Mouse (Mus musculus): Measurements from ENCODE around the gene Lrrc45. TPM values are rescaled to one million over a fixed set of nuclear protein-coding genes. Genes with fewer than 3 reads are reported as not detected.

Gene Lrrc45
- total and polyA plus RNA-seq, 3 experiments = 31.0 to 45.1 TPM; not detected in 1

GRCm38 (mm10) chr11:120692471-120693011, 21.2 kb upstream of the Lrrc45 start:
- H3K9ac ChIP-seq (ENCODE audit: control insufficient read depth, low read depth, low read length, poor library complexity, severe bottlenecking) = no peak overlapping the region
- TF ChIP-seq MEF2A (IDR thresholded peaks at IDR 0.05; ENCODE audit: extremely low read depth, insufficient replicate concordance, low read depth, low read length, poor library complexity, severe bottlenecking) = no peak
- no peak for TF ChIP-seq CTCF (IDR thresholded peaks at IDR 0.05 in 2 of 3, conservative IDR thresholded peaks at IDR 0.05 in 1 of 3; ENCODE audit: control insufficient read depth in 1 of 3, insufficient read depth in 1 of 3, low read depth in 2 of 3, low read length in 3 of 3, poor library complexity in 1 of 3, severe bottlenecking in 1 of 3)
- TF ChIP-seq GATA1 (IDR thresholded peaks at IDR 0.05; ENCODE audit: low read depth, low read length) = no peak
- TF ChIP-seq RCOR1 (IDR thresholded peaks at IDR 0.05; ENCODE audit: low read depth, low read length) = no peak
- TF ChIP-seq CHD1 (IDR thresholded peaks at IDR 0.05; ENCODE audit: low read depth, low read length) = no peak
- no peak for TF ChIP-seq MYC (IDR thresholded peaks at IDR 0.05; ENCODE audit: low read depth, low read length)
- TF ChIP-seq E2F4 (IDR thresholded peaks at IDR 0.05; ENCODE audit: borderline replicate concordance, low read depth, low read length) = no peak
- TF ChIP-seq ETS1 (IDR thresholded peaks at IDR 0.05; ENCODE audit: low read depth, low read length) = no peak
- no peak for TF ChIP-seq MAFK (IDR thresholded peaks at IDR 0.05; ENCODE audit: borderline replicate concordance, low read depth, low read length)
- no peak for TF ChIP-seq CHD2 (IDR thresholded peaks at IDR 0.05; ENCODE audit: low read length)
- TF ChIP-seq GABPA (IDR thresholded peaks at IDR 0.05; ENCODE audit: low read depth, low read length) = no peak
- no peak overlapping the region for H3K4me3 ChIP-seq (ENCODE audit: control insufficient read depth in 1 of 2, insufficient read depth in 1 of 2, low read depth in 2 of 2, low read length in 2 of 2)
- DNase-seq (ENCODE audit: low read depth, low spot score) = no peak
- no peak overlapping the region for H3K27ac ChIP-seq (ENCODE audit: control insufficient read depth, low read depth, low read length)
- no peaks in the 10 kb centered on the region for H3K79me2 ChIP-seq (ENCODE audit: control insufficient read depth, insufficient read depth, low read length, poor library complexity)
- no peaks in the 10 kb centered on the region for H3K9me3 ChIP-seq (replicated peaks; ENCODE audit: insufficient read depth, low read length)
- no peaks in the 10 kb centered on the region; a peak in 1 of 4 replicates for H3K36me3 ChIP-seq (ENCODE audit: control insufficient read depth in 1 of 2, insufficient read depth in 2 of 2, low read length in 2 of 2)
- no peaks in the 10 kb centered on the region for H3K27me3 ChIP-seq (ENCODE audit: control insufficient read depth in 1 of 2, insufficient read depth in 2 of 2, low read length in 2 of 2)
- no peaks in the 10 kb centered on the region for H3K4me1 ChIP-seq (ENCODE audit: control insufficient read depth in 1 of 2, insufficient read depth in 2 of 2, low read length in 2 of 2)

- no peak for DNase-seq (ENCODE audit: low read depth, low spot score)
- Histone ChIP-seq H3K27ac (ENCODE audit: control insufficient read depth, low read depth, low read length) (no peak overlapping the region), H3K79me2 (ENCODE audit: control insufficient read depth, insufficient read depth, low read length, poor library complexity) (no peaks in the 10 kb centered on the region), H3K4me3 (ENCODE audit: control insufficient read depth in 1 of 2, insufficient read depth in 1 of 2, low read depth in 2 of 2, low read length in 2 of 2) (no peak overlapping the region), H3K9me3 (replicated peaks; ENCODE audit: insufficient read depth, low read length) (no peaks in the 10 kb centered on the region), H3K9ac (ENCODE audit: control insufficient read depth, low read depth, low read length, poor library complexity, severe bottlenecking) (no peak overlapping the region), H3K4me1 (ENCODE audit: control insufficient read depth in 1 of 2, insufficient read depth in 2 of 2, low read length in 2 of 2) (no peaks in the 10 kb centered on the region), H3K36me3 (ENCODE audit: control insufficient read depth in 1 of 2, insufficient read depth in 2 of 2, low read length in 2 of 2) (no peaks in the 10 kb centered on the region; a peak in 1 of 4 replicates), H3K27me3 (ENCODE audit: control insufficient read depth in 1 of 2, insufficient read depth in 2 of 2, low read length in 2 of 2) (no peaks in the 10 kb centered on the region)
- TF ChIP-seq SMC3 (IDR thresholded peaks at IDR 0.05; ENCODE audit: low read depth, low read length) = no peak
These were observed 20.3 kb upstream of the Lrrc45 start for GRCm38 (mm10) chr11:120693461-120693860.

DNA sequence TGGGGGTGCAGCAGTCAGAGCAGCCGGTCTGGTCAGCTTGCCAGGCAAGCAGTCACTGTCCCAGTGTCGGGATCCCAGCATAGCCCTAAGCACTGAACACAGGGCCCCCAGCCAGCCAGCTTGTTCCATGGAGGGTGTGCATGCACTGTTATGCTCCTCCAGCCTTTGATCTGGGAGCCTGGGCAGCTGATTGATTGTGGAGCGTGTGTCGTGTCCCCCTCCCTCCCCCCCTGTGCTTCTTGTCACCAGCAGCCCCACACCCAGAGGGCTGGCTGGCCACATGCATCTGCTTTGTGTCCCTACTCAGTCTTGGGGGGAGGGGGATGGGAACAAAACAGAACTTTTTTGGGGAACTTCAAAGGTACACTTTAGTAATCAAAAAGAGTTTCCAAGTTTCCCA, 18.5 kb upstream of the Lrrc45 start:
- DNase-seq (ENCODE audit: low read depth, low spot score) = no peak
- H3K79me2 ChIP-seq (ENCODE audit: control insufficient read depth, insufficient read depth, low read length, poor library complexity) = no peaks in the 10 kb centered on the region
- no peaks in the 10 kb centered on the region; a peak in 1 of 4 replicates for H3K36me3 ChIP-seq (ENCODE audit: control insufficient read depth in 1 of 2, insufficient read depth in 2 of 2, low read length in 2 of 2)
- H3K9me3 ChIP-seq (replicated peaks; ENCODE audit: insufficient read depth, low read length) = no peaks in the 10 kb centered on the region
- no peaks in the 10 kb centered on the region for H3K4me1 ChIP-seq (ENCODE audit: control insufficient read depth in 1 of 2, insufficient read depth in 2 of 2, low read length in 2 of 2)
- H3K4me3 ChIP-seq (ENCODE audit: control insufficient read depth in 1 of 2, insufficient read depth in 1 of 2, low read depth in 2 of 2, low read length in 2 of 2) = no peak overlapping the region
- no peak overlapping the region for H3K27ac ChIP-seq (ENCODE audit: control insufficient read depth, low read depth, low read length)
- H3K9ac ChIP-seq (ENCODE audit: control insufficient read depth, low read depth, low read length, poor library complexity, severe bottlenecking) = no peak overlapping the region
- H3K27me3 ChIP-seq (ENCODE audit: control insufficient read depth in 1 of 2, insufficient read depth in 2 of 2, low read length in 2 of 2) = no peaks in the 10 kb centered on the region
- TF ChIP-seq ETS1 (IDR thresholded peaks at IDR 0.05; ENCODE audit: low read depth, low read length) (no peak), NRF1 (IDR thresholded peaks at IDR 0.05; ENCODE audit: insufficient read depth, low read depth, low read length, poor library complexity, severe bottlenecking) (no peak)

Data from MEL (cell line).